Mouse (Mus musculus): ENCODE data around the gene Csnk2a1. TPM values are rescaled to one million over a fixed set of nuclear protein-coding genes. Genes with fewer than 3 reads are reported as not detected.

Csnk2a1 gene
- polyA plus RNA-seq (2012; rRNA removed): 3.2 and 4.5 TPM in 2 replicates

GRCm38 (mm10) chr2:152226248-152227050 is at the start of gene Csnk2a1:
TSS of gene Csnk2a1 (plus strand) at chr2:152226839.

GRCm38 (mm10) chr2:152293727-152294475 is 67.3 kb downstream of the Csnk2a1 start, which contains the start of gene Tbc1d20:
TSS of gene Tbc1d20 (plus strand) at chr2:152293828.

Other genes starting within 250 kb of the Csnk2a1 start
- 16.7 and 22.6 TPM in 2 replicates for gene Fam110a, start 246.6 kb upstream of the Csnk2a1 start, polyA plus RNA-seq (2012; rRNA removed)
- 33.3 and 37.8 TPM in 2 replicates for gene Slc52a3, start 230.3 kb upstream of the Csnk2a1 start, polyA plus RNA-seq (2012; rRNA removed)
- gene Scrt2, start 145.3 kb upstream of the Csnk2a1 start, polyA plus RNA-seq (2012; rRNA removed): not detected in 2 replicates
- gene Srxn1, start 121.3 kb upstream of the Csnk2a1 start, polyA plus RNA-seq (2012; rRNA removed): 58.1 and 84.4 TPM in 2 replicates
- 2.0 and 7.4 TPM in 2 replicates for gene Tcf15, start 83.3 kb upstream of the Csnk2a1 start, polyA plus RNA-seq (2012; rRNA removed)
- 19.8 and 22.3 TPM in 2 replicates for gene Tbc1d20, start 67.0 kb downstream of the Csnk2a1 start, polyA plus RNA-seq (2012; rRNA removed)
- gene Rbck1, start 105.8 kb downstream of the Csnk2a1 start, polyA plus RNA-seq (2012; rRNA removed): 89.9 and 100 TPM in 2 replicates
- gene Trib3, start 117.2 kb downstream of the Csnk2a1 start, polyA plus RNA-seq (2012; rRNA removed): 1.5 and 3.1 TPM in 2 replicates
- 0.22 and 0.56 TPM in 2 replicates for gene Nrsn2, start 149.8 kb downstream of the Csnk2a1 start, polyA plus RNA-seq (2012; rRNA removed)
- 3.7 and 4.3 TPM in 2 replicates for gene Sox12, start 171.2 kb downstream of the Csnk2a1 start, polyA plus RNA-seq (2012; rRNA removed)
- 1.3 and 1.4 TPM in 2 replicates for gene Zcchc3, start 188.2 kb downstream of the Csnk2a1 start, polyA plus RNA-seq (2012; rRNA removed)
- 0.26 TPM in 1 of 2 replicates, not detected in the other for gene 6820408C15Rik, start 188.7 kb downstream of the Csnk2a1 start, polyA plus RNA-seq (2012; rRNA removed)
- gene Defb23, start 237.8 kb downstream of the Csnk2a1 start, polyA plus RNA-seq (2012; rRNA removed): 0.23 TPM in 1 of 2 replicates, not detected in the other